Mouse (Mus musculus) central nervous system, embryonic 14 days (tissue): ENCODE results near the gene Phtf2. TPM values are rescaled to one million over a fixed set of nuclear protein-coding genes. Genes with fewer than 3 reads are reported as not detected.

ENCODE experiments used
- polyA plus RNA-seq: library from polyadenylated mRNA; depleted of rRNA; stranded (reverse); fragments of >200 nt; gene quantifications from 2 replicates; pipeline ENCODE4 v1.2.3, GENCODE M21; 2012; rRNA removed

The Phtf2 gene
- polyA plus RNA-seq: 12.9 and 13.3 TPM in 2 replicates

GRCm38 (mm10) chr5:20881915-20882800, at the start of gene Phtf2, which contains the start of gene Tmem60:
TSS of gene Phtf2 (minus strand) at chr5:20882124.
TSS of gene Tmem60 (plus strand) at chr5:20882191.

Other genes with a start within 250 kb of the Phtf2 start
- 37.6 and 43.5 TPM in 2 replicates for gene Tmem60, start 67 bp upstream of the Phtf2 start, polyA plus RNA-seq
- 8.1 and 9.2 TPM in 2 replicates for gene Rsbn1l, start 74.3 kb upstream of the Phtf2 start, polyA plus RNA-seq
- gene Ptpn12, start 173.8 kb upstream of the Phtf2 start, polyA plus RNA-seq: 85.6 and 108 TPM in 2 replicates